Mouse (Mus musculus) liver, postnatal 0 days (tissue): ENCODE data around the gene Pcnx2.

ENCODE experiments used
- CTCF ChIP-seq: sonication (generic); IDR thresholded peaks from 2 replicates; pipeline ENCODE4 v1.5.1; 2016; ENCODE audit warnings: antibody characterized with exemption, low read depth
- EP300 ChIP-seq: IDR thresholded peaks from 2 replicates; pipeline ENCODE4 v1.6.1; 2016; ENCODE audit warnings: antibody characterized with exemption, low read depth, mild to moderate bottlenecking

- TF ChIP-seq CTCF (no peak), EP300 (no peak)
These were observed 44.8 kb downstream of the Pcnx2 start for GRCm38 (mm10) chr8:125853300-125853699.
